Mouse (Mus musculus) C2C12 (cell line): ENCODE measurements around the gene Wdr66. TPM values are rescaled to one million over a fixed set of nuclear protein-coding genes. Genes with fewer than 3 reads are reported as not detected.

Experiments
- H3K27me3 ChIP-seq: one replicate; pipeline ENCODE4 v1.6.1; 2011; ENCODE audit not compliant: control insufficient read depth, insufficient read depth, insufficient read length
- H3K36me3 ChIP-seq: one replicate; pipeline ENCODE4 v1.6.1; 2011; ENCODE audit not compliant: control insufficient read depth, insufficient read depth
- H3K4me3 ChIP-seq: one replicate; pipeline ENCODE4 v1.5.1; 2011; ENCODE audit warnings: mild to moderate bottlenecking, control low read depth; ENCODE audit not compliant: poor library complexity, insufficient read depth, severe bottlenecking
- H3K79me2 ChIP-seq: one replicate; pipeline ENCODE4 v1.6.1; 2011; ENCODE audit not compliant: control insufficient read depth, insufficient read depth
- H3K79me3 ChIP-seq: one replicate; pipeline ENCODE4 v1.6.1; 2011; ENCODE audit warnings: low read depth, control low read depth
- H3ac ChIP-seq: one replicate; pipeline ENCODE3; 2011; ENCODE audit warnings: low read depth; ENCODE audit not compliant: control insufficient read depth, insufficient read length
- CEBPB ChIP-seq: IDR thresholded peaks from one replicate; pipeline ENCODE4 v1.6.1; 2011; ENCODE audit warnings: low read depth, mild to moderate bottlenecking, control low read depth, moderate library complexity
- CTCF ChIP-seq: IDR thresholded peaks from one replicate; pipeline ENCODE4 v1.5.1; 2011; ENCODE audit not compliant: control insufficient read depth, insufficient read depth, insufficient read length
- FOSL1 ChIP-seq: IDR thresholded peaks from one replicate; pipeline ENCODE4 v1.8.0; 2011; ENCODE audit warnings: mild to moderate bottlenecking, low read length; ENCODE audit not compliant: poor library complexity, insufficient read depth, severe bottlenecking
- MAX ChIP-seq: IDR thresholded peaks from one replicate; pipeline ENCODE4 v1.6.1; 2011; ENCODE audit warnings: mild to moderate bottlenecking, control low read depth
- MYOD1 ChIP-seq: IDR thresholded peaks from one replicate; pipeline ENCODE4 v1.6.1; 2011; ENCODE audit warnings: low read depth; ENCODE audit not compliant: control insufficient read depth, insufficient read length
- MYOG ChIP-seq: IDR thresholded peaks from one replicate; pipeline ENCODE4 v1.6.1; 2011; ENCODE audit not compliant: control insufficient read depth, insufficient read length; ENCODE audit errors: extremely low read depth
- USF1 ChIP-seq: IDR thresholded peaks from one replicate; pipeline ENCODE4 v1.6.1; 2011; ENCODE audit warnings: low read depth, mild to moderate bottlenecking, control low read depth, moderate library complexity
- polyA plus RNA-seq: library from polyadenylated mRNA; unstranded; fragments of >200 nt; fragmentation: generic; extraction: Trizol; gene quantifications from one replicate; pipeline ENCODE4 v1.2.1, GENCODE M21; 2012; ENCODE audit warnings: missing spikeins

Wdr66 gene
- polyA plus RNA-seq, 1 experiment = 0.13 TPM

- no peaks in the 10 kb centered on the region for H3K27me3 ChIP-seq
- TF ChIP-seq CTCF (no peak), CEBPB (no peak), FOSL1 (no peak), MYOD1 (no peak), MAX (no peak), MYOG (no peak), USF1 (no peak)
- H3K36me3 ChIP-seq = no peaks in the 10 kb centered on the region
- no peak overlapping the region for H3ac ChIP-seq
- H3K79me2 ChIP-seq = peaks cover 42% of the 10 kb centered on the region
- H3K4me3 ChIP-seq = no peak overlapping the region
- peaks cover 9% of the 10 kb centered on the region for H3K79me3 ChIP-seq
These were observed 96.1 kb downstream of the Wdr66 start for GRCm38 (mm10) chr5:123347985-123348384.

GRCm38 (mm10) chr5:123350386-123350785, 98.5 kb downstream of the Wdr66 start:
- no peak for TF ChIP-seq CEBPB
- no peak for TF ChIP-seq FOSL1
- no peak for TF ChIP-seq USF1
- TF ChIP-seq MYOG = no peak
- TF ChIP-seq CTCF = no peak
- TF ChIP-seq MYOD1 = no peak
- no peak for TF ChIP-seq MAX
- Histone ChIP-seq H3ac (no peak overlapping the region), H3K36me3 (peaks cover 5% of the 10 kb centered on the region), H3K79me2 (peaks cover 40% of the 10 kb centered on the region), H3K27me3 (no peaks in the 10 kb centered on the region), H3K79me3 (peaks cover 8% of the 10 kb centered on the region), H3K4me3 (no peak overlapping the region)

GRCm38 (mm10) chr5:123355918-123356317, 104.0 kb downstream of the Wdr66 start:
- Histone ChIP-seq H3K79me2 (no peaks in the 10 kb centered on the region), H3K79me3 (no peaks in the 10 kb centered on the region), H3K36me3 (peaks cover 14% of the 10 kb centered on the region), H3K27me3 (no peaks in the 10 kb centered on the region), H3ac (no peak overlapping the region), H3K4me3 (no peak overlapping the region)
- TF ChIP-seq MAX = no peak
- no peak for TF ChIP-seq CTCF
- no peak for TF ChIP-seq USF1
- TF ChIP-seq FOSL1 = no peak
- TF ChIP-seq CEBPB = no peak
- no peak for TF ChIP-seq MYOD1
- TF ChIP-seq MYOG = no peak

- no peaks in the 10 kb centered on the region for H3K79me2 ChIP-seq
- TF ChIP-seq CEBPB (no peak), USF1 (no peak), CTCF (no peak), FOSL1 (no peak), MYOD1 (no peak), MAX (no peak), MYOG (no peak)
- peaks cover 14% of the 10 kb centered on the region for H3K36me3 ChIP-seq
These were observed 105.4 kb downstream of the Wdr66 start for GRCm38 (mm10) chr5:123357253-123357652.

GRCm38 (mm10) chr5:123359431-123359830, 107.5 kb downstream of the Wdr66 start:
- no peak overlapping the region for H3ac ChIP-seq
- TF ChIP-seq CEBPB (no peak), USF1 (no peak), MYOD1 (no peak), MAX (no peak), CTCF (no peak), FOSL1 (no peak)
- H3K79me3 ChIP-seq = no peaks in the 10 kb centered on the region
- no peaks in the 10 kb centered on the region for H3K79me2 ChIP-seq
- peaks cover 14% of the 10 kb centered on the region for H3K36me3 ChIP-seq
- H3K27me3 ChIP-seq = no peaks in the 10 kb centered on the region
- no peak overlapping the region for H3K4me3 ChIP-seq

More at GRCm38 (mm10) chr5:123357253-123357652, 105.4 kb downstream of the Wdr66 start:
- Histone ChIP-seq H3K27me3 (no peaks in the 10 kb centered on the region), H3K4me3 (no peak overlapping the region), H3K79me3 (no peaks in the 10 kb centered on the region), H3ac (no peak overlapping the region)

GRCm38 (mm10) chr5:123362911-123363310, 111.0 kb downstream of the Wdr66 start:
- H3K36me3 ChIP-seq = peaks cover 5% of the 10 kb centered on the region
- H3K79me2 ChIP-seq = no peaks in the 10 kb centered on the region
- no peaks in the 10 kb centered on the region for H3K79me3 ChIP-seq
- no peak overlapping the region for H3ac ChIP-seq
- TF ChIP-seq CTCF (no peak), FOSL1 (no peak), MYOG (no peak), MYOD1 (no peak), MAX (no peak), USF1 (no peak), CEBPB (no peak)
- no peak overlapping the region for H3K4me3 ChIP-seq
- no peaks in the 10 kb centered on the region for H3K27me3 ChIP-seq
